Mouse (Mus musculus) megakaryocyte, embryonic 14.5 days (primary cell): ENCODE measurements around the gene Piezo1.

ENCODE experiments used
- FLI1 ChIP-seq: IDR thresholded peaks from 2 replicates; pipeline ENCODE4 v1.6.1; 2012; ENCODE audit warnings: low read length, inconsistent platforms, mixed read lengths
- GATA1 ChIP-seq: IDR thresholded peaks from 3 replicates; pipeline ENCODE4 v1.6.1; 2012; ENCODE audit warnings: mixed read lengths, low read length, inconsistent platforms, borderline replicate concordance

GRCm38 (mm10) chr8:122551265-122552051 lies at the start of gene Piezo1:
- TF ChIP-seq GATA1 (no peak), FLI1 (no peak)
